Mouse (Mus musculus): ENCODE results near the gene Serpina10. TPM values are rescaled to one million over a fixed set of nuclear protein-coding genes. Genes with fewer than 3 reads are reported as not detected.

The Serpina10 gene
- polyA plus RNA-seq, 1 experiment from 2014 or later = 0.08 TPM

DNA sequence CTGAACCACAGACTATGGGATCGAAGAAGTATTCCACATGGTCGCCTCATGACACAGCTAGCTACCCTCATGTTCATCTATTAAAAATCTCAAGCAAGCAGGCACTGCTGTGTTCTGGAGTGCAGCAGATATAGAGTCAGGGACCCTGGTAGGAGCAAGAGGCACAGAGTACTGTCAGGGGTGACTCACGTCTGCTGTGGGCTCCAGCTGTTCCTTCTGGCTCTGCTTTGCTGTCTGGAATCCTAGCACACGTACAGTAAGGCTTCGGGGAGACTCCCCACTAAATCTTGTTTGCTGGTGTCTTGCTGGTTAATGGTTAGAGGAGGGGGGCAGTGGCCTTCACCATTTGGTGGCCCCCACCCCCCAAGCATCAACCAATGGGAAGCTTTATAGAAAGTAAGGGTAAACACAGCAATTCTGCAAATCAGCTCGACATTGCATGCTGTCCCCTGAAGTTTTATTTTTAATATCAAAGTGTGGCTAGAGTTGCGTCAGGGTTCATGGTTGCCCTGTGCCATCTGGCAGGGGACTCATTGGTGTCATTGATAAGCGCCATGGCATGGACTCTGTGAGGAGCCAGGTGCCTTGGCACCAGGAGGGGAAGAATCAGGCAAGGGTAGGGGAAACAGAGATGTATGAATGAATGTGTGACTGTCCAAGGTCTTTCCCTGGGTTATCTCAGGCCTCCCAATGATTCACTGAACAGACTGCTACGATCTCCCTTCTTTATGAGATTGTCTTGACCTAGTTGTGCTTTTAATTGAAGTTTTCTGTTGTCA is 25.8 kb upstream of the Serpina10 start, which contains the start of gene Serpina6:
Gene Serpina6 (minus strand): TSS at position 365 of the 779 bp plus-strand sequence.
- Histone ChIP-seq H3K27me3 (no peaks in the 10 kb centered on the region), H3K9ac (no peak within 1 kb of the TSS), H3K36me3 (no peaks in the 10 kb centered on the region), H3K27ac (replicated peaks) (no peak within 1 kb of the TSS), H3K4me3 (no peak within 1 kb of the TSS), H3K9me3 (no peaks in the 10 kb centered on the region), H3K4me2 (no peak within 1 kb of the TSS), H3K4me1 (replicated peaks) (no peaks in the 10 kb centered on the region)
- WGBS = 86% methylated on average over 9 of the region's 9 CpGs
- ATAC-seq (ENCODE audit: low FRiP score, low read depth) = no peak

DNA sequence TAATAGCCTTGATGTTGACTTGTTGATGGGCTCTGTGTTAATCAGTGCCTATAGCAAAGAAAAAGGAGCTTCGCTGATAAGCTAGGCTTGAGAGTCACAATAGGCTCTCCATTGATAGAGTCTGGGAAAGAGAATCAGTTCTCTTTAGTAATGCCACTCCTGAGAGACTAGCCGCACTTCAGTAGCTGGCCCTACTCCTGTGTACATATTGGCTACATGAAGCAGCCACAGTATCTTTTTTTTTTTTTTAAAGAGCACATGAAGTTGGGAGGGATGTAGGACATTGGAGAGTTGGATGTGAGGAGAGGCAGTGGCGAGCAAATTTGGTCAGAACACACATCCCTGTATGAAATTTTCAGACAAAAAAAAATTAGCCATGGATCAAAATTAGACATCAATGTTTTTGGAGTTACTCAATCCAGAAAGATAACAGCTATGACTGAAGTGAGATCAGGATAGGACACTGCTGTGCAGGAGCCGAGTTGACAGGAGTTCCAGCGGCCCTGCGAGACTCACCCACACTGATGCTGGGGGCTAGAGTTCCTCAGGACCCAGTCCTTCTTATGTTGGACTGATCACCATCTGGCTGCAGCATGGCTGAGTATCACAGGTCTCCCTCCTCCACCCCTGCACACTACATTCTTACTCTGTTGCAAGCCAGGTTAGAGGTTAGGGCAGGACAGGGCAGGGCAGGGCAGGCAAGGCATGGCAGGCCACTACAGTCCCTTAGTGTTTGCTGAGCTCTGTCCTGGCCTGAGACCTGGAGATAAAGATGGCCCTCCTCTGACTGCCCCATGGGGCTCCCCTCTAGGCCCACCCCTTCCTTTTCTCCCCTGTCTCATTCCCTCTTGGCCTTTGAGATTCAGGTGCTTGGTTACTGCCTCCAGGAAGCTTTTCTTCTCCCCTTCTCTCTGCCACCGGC is 24.1 kb upstream of the Serpina10 start:
- no peaks in the 10 kb centered on the region for H3K9me3 ChIP-seq
- H3K9ac ChIP-seq = no peak overlapping the region
- no peak overlapping the region for H3K27ac ChIP-seq (replicated peaks)
- no peaks in the 10 kb centered on the region for H3K36me3 ChIP-seq
- no peaks in the 10 kb centered on the region for H3K4me1 ChIP-seq (replicated peaks)
- no peak for ATAC-seq (ENCODE audit: low FRiP score, low read depth)
- H3K4me2 ChIP-seq = no peak overlapping the region
- no peak overlapping the region for H3K4me3 ChIP-seq
- 87% methylated on average over 7 of the region's 7 CpGs for WGBS
- no peaks in the 10 kb centered on the region for H3K27me3 ChIP-seq

DNA sequence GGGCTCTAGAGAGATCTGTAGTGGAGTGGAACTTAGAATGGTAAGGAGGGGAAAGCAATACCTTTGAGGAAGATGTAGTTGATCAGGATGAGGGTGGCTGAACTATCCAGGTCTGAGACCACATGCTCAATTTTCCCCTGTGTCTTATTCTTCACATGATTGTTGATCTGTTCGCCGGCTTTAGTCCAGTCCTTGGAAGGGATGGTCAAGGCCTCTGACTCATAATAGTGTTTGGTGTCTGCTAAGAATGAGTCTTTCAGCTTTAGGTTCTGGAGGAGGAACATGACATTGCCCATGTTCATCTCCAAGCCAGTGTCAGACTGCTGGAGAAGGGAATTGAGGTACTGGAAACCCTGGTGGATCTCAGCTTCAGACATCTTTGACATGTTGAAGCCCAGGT is 22.6 kb upstream of the Serpina10 start:
- no peaks in the 10 kb centered on the region for H3K4me1 ChIP-seq (replicated peaks)
- H3K9me3 ChIP-seq = no peaks in the 10 kb centered on the region
- no peak overlapping the region for H3K27ac ChIP-seq (replicated peaks)
- WGBS = 91% methylated on average over 2 of the region's 2 CpGs
- H3K4me3 ChIP-seq = no peak overlapping the region
- H3K4me2 ChIP-seq = no peak overlapping the region
- no peak for ATAC-seq (ENCODE audit: low FRiP score, low read depth)
- no peaks in the 10 kb centered on the region for H3K27me3 ChIP-seq
- no peak overlapping the region for H3K9ac ChIP-seq
- H3K36me3 ChIP-seq = no peaks in the 10 kb centered on the region

DNA sequence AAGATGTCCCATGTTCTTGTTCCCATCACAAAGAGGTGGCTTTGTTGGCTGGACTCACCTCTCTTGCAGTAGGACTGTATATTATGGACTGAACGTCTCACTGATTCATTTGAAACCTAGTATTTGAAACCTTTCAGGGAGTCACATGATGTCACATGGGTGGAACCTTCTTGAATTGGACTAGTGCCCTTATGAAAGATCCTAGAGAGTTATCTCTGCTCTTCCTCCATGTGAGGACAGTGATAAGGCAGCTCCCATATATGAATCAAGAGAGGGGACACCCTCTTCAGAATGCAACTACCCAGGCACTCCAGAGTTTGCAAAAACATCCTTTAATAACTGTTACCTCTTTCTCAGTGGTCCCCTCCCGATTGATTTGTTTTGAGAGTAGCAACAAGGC is 15.1 kb upstream of the Serpina10 start:
- no peak for ATAC-seq (ENCODE audit: low FRiP score, low read depth)
- H3K36me3 ChIP-seq = no peaks in the 10 kb centered on the region
- no peaks in the 10 kb centered on the region for H3K27me3 ChIP-seq
- H3K9me3 ChIP-seq = no peaks in the 10 kb centered on the region
- H3K4me3 ChIP-seq = no peak overlapping the region
- H3K4me1 ChIP-seq (replicated peaks) = no peaks in the 10 kb centered on the region
- no peak overlapping the region for H3K9ac ChIP-seq
- no peak overlapping the region for H3K27ac ChIP-seq (replicated peaks)
- 78% methylated on average over 2 of the region's 2 CpGs for WGBS
- H3K4me2 ChIP-seq = no peak overlapping the region

DNA sequence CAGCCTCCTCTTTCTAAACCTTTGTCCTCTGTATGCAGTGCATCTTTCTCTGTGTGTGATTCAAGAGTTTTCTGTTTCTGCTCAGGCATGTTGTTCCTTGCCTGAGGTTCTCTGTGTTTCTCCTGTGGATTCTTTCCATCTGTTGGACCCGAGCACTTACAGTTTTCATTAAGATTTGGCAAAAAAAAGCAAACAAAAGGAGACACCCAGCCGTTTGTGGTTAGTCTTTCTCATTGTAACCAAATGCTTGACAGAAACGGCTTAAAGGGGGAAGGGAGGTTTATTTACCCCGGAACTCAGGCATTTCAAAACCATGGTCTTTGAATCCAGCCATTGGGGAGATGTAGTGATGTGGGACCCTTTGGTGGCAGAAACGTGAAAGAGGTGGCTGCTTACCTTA is 13.4 kb upstream of the Serpina10 start:
- ATAC-seq (ENCODE audit: low FRiP score, low read depth) = no peak
- 50% methylated on average over 5 of the region's 5 CpGs for WGBS
- no peaks in the 10 kb centered on the region for H3K4me1 ChIP-seq (replicated peaks)

DNA sequence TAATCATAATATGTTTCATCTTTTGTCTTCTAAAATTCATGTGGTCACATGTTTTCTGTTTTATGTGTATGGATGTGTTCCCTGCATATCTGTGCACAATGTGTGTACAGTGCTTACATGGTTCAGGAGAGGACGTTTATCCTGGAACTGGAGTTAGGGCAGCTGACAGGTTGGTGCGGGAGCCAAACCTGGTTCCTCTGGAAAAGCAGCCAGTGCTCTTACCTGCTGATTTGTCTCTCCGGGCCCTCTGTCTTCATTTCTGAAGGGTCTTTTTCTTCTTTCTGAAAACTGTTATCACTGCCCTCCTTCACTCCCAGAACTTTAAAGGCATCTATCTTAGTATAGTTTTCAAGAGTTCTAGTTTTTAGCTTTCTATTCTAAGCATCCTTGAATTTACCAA is 12.6 kb upstream of the Serpina10 start:
- H3K27ac ChIP-seq (replicated peaks) = no peak overlapping the region
- H3K27me3 ChIP-seq = no peaks in the 10 kb centered on the region
- no peak overlapping the region for H3K9ac ChIP-seq
- ATAC-seq (ENCODE audit: low FRiP score, low read depth) = no peak
- no peak overlapping the region for H3K4me3 ChIP-seq
- 86% methylated on average over 3 of the region's 3 CpGs for WGBS
- H3K4me2 ChIP-seq = no peak overlapping the region
- no peaks in the 10 kb centered on the region for H3K36me3 ChIP-seq
- no peaks in the 10 kb centered on the region for H3K9me3 ChIP-seq
- H3K4me1 ChIP-seq (replicated peaks) = no peaks in the 10 kb centered on the region

More for the DNA sequence above, 13.4 kb upstream of the Serpina10 start:
- H3K36me3 ChIP-seq = no peaks in the 10 kb centered on the region
- H3K4me2 ChIP-seq = no peak overlapping the region
- H3K9me3 ChIP-seq = no peaks in the 10 kb centered on the region
- H3K27ac ChIP-seq (replicated peaks) = no peak overlapping the region
- H3K4me3 ChIP-seq = no peak overlapping the region
- H3K27me3 ChIP-seq = no peaks in the 10 kb centered on the region
- H3K9ac ChIP-seq = no peak overlapping the region

DNA sequence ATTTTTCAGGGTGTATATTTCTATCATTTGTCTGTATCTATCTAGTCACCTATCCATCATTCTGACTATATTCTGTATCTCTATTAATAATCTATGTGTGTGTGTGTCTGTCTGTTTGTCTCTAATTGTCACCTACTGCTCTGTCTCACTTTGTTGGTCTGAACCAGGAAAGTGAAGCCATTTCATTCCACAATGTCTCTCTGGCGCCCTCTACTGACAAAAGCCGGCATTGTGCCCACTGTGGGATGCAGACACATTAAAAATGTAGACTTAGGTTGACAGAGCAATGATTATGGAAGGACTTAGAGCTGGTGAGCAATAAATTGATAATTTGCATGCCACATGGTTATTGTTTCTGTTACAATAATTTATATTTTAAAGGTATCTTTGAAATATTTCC is 12.1 kb upstream of the Serpina10 start:
- no peaks in the 10 kb centered on the region for H3K4me1 ChIP-seq (replicated peaks)
- no peak overlapping the region for H3K4me3 ChIP-seq
- 0% methylated on average over 2 of the region's 2 CpGs for WGBS
- H3K36me3 ChIP-seq = no peaks in the 10 kb centered on the region
- peak; percentile 66; the same call in 1 of the 2 replicates for ATAC-seq (ENCODE audit: low FRiP score, low read depth)
- no peaks in the 10 kb centered on the region for H3K9me3 ChIP-seq
- no peak overlapping the region for H3K9ac ChIP-seq
- H3K4me2 ChIP-seq = no peak overlapping the region
- no peak overlapping the region for H3K27ac ChIP-seq (replicated peaks)
- no peaks in the 10 kb centered on the region for H3K27me3 ChIP-seq

DNA sequence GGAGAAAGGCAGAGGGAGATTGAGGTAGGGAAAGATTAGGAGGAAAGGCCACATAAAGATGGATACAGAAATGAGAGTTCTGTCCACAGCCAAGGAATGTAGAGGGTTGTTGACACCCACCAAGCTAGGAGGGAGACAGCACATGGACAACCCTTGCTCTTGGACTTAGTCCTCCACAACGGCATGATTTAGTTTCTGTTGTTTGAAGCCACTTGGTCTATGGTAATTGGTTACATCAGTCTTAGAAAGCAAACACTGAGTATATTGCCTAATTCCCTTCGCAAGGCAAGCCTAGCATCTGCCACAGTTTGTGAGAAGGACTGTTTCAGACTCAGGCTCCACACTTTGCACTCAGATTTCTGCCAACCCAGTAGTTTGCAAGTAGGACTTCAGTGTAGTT is 4.6 kb upstream of the Serpina10 start:
- H3K36me3 ChIP-seq = no peaks in the 10 kb centered on the region
- 91% methylated on average over 2 of the region's 2 CpGs for WGBS
- no peak overlapping the region for H3K27ac ChIP-seq (replicated peaks)
- no peaks in the 10 kb centered on the region for H3K27me3 ChIP-seq
- no peak for ATAC-seq (ENCODE audit: low FRiP score, low read depth)
- H3K9ac ChIP-seq = no peak overlapping the region
- H3K4me1 ChIP-seq (replicated peaks) = no peaks in the 10 kb centered on the region
- no peak overlapping the region for H3K4me3 ChIP-seq
- no peaks in the 10 kb centered on the region for H3K9me3 ChIP-seq
- H3K4me2 ChIP-seq = no peak overlapping the region

DNA sequence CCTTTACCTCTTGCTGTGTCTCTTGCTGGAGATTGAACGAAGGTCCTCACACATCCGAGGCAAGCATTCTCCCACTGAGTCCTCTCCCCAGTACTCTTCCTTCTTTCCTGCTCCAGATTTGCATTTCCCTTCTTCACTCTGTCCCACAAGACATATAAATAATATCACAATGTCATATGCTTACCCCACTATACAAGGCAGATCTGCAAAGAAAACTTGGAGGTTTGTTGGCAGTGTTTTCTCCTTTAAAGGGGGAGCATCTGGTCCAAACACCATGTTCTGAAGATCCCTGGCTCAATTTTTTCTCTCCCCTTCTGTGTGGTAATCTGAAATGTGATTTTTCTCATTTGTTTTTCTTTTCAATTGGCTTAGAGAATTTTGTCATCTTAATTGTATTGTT is 3.2 kb upstream of the Serpina10 start:
- H3K27ac ChIP-seq (replicated peaks) = no peak overlapping the region
- ATAC-seq (ENCODE audit: low FRiP score, low read depth) = no peak
- WGBS = 77% methylated on average over 2 of the region's 2 CpGs

DNA sequence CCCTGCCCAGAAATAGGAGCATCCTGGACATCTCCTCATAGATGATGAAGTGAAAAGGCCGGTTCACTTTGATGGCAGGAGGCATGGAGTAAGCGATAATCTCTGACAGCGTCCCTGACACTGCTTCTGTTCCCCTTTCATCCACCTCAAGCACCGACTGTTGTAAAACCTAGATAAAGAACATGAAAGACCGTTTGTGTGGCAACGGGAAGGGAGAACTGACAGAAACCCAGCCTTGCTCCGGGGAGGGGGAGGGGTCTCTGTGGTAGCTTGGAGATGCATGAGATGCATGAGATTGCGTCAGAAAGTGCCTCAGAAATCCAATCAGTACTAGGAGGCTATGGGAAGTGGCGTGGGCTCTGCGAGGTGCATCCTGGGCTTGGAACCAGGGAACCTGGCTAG is 14.4 kb downstream of the Serpina10 start:
- ATAC-seq (ENCODE audit: low FRiP score, low read depth) = no peak
- Histone ChIP-seq H3K9ac (no peak overlapping the region), H3K27me3 (no peaks in the 10 kb centered on the region), H3K4me3 (no peak overlapping the region), H3K9me3 (no peaks in the 10 kb centered on the region), H3K36me3 (0 out of 2 replicates have a peak, but pooled peaks cover 4% of the 10 kb centered on the region), H3K27ac (replicated peaks) (no peak overlapping the region), H3K4me1 (replicated peaks) (no peaks in the 10 kb centered on the region), H3K4me2 (no peak overlapping the region)
- WGBS = 93% methylated on average over 10 of the region's 10 CpGs

More for the DNA sequence above, 3.2 kb upstream of the Serpina10 start:
- H3K4me1 ChIP-seq (replicated peaks) = no peaks in the 10 kb centered on the region
- H3K27me3 ChIP-seq = no peaks in the 10 kb centered on the region
- H3K9ac ChIP-seq = no peak overlapping the region
- H3K36me3 ChIP-seq = no peaks in the 10 kb centered on the region
- H3K4me3 ChIP-seq = no peak overlapping the region
- no peaks in the 10 kb centered on the region for H3K9me3 ChIP-seq
- no peak overlapping the region for H3K4me2 ChIP-seq

DNA sequence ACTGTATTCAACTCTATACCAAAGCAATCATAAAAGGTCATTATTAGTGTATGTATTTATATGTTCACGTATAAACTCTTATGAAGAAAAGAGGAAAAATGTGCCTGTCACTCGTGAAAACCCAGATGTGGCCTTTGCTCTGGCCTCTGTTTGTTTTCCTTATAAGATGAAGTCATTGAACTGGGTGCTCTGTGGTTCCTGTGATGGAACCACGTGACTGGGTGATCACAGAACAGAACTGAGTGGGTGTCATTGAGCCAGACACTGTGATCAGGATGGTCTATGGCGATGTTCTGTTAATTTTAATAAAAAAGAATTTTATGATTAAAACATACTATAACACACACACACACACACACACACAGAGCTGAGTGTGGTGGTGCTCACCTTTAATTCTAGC is 15.5 kb downstream of the Serpina10 start:
- Histone ChIP-seq H3K4me1 (replicated peaks) (no peaks in the 10 kb centered on the region), H3K27ac (replicated peaks) (no peak overlapping the region), H3K36me3 (0 out of 2 replicates have a peak, but pooled peaks cover 4% of the 10 kb centered on the region), H3K9me3 (no peaks in the 10 kb centered on the region), H3K27me3 (no peaks in the 10 kb centered on the region), H3K9ac (no peak overlapping the region), H3K4me2 (no peak overlapping the region), H3K4me3 (no peak overlapping the region)
- ATAC-seq (ENCODE audit: low FRiP score, low read depth) = no peak
- 89% methylated on average over 4 of the region's 4 CpGs for WGBS

DNA sequence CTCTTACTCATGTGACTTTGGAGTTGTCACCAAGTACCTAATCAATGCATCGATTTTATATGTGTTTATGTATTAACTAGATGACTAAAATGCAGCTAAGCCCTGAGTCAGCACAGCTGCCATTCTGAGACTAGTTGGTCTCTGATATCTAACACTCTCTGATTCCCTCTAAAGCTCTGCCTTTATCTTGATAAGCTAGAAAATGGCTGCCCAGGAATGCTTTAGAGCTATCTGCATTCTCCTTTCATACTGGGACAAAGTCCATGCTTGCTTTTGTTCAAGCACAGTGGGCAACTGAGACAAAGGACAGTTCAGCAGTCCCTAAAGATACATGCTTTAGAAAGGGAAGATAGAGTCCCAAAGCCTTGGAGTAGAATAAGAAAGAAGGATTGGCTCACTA is 16.1 kb downstream of the Serpina10 start:
- 0 out of 2 replicates have a peak, but pooled peaks cover 4% of the 10 kb centered on the region for H3K36me3 ChIP-seq
- H3K4me2 ChIP-seq = no peak overlapping the region
- H3K9ac ChIP-seq = no peak overlapping the region
- 93% methylated on average over 1 of the region's 1 CpGs for WGBS
- no peak overlapping the region for H3K27ac ChIP-seq (replicated peaks)
- H3K9me3 ChIP-seq = no peaks in the 10 kb centered on the region
- no peak for ATAC-seq (ENCODE audit: low FRiP score, low read depth)
- no peaks in the 10 kb centered on the region for H3K27me3 ChIP-seq
- no peaks in the 10 kb centered on the region for H3K4me1 ChIP-seq (replicated peaks)
- no peak overlapping the region for H3K4me3 ChIP-seq
